Mouse (Mus musculus) thymus, postnatal 4 days (tissue): ENCODE data around the gene Gm20388.

Experiments
- DNase-seq: peaks from one replicate; pipeline ENCODE4 v3.0.0; 2021

The Gm20388 gene

GRCm38 (mm10) chr8:122658149-122658806 is 2747.6 kb downstream of the Gm20388 start:
- no peak for DNase-seq

GRCm38 (mm10) chr8:122658807-122659160 is 2748.1 kb downstream of the Gm20388 start:
- no peak for DNase-seq

GRCm38 (mm10) chr8:122660022-122660421 is 2749.4 kb downstream of the Gm20388 start:
- peak; percentile 60 for DNase-seq

- no peak for DNase-seq
Measured at GRCm38 (mm10) chr8:122661138-122661537, 2750.5 kb downstream of the Gm20388 start.

DNA sequence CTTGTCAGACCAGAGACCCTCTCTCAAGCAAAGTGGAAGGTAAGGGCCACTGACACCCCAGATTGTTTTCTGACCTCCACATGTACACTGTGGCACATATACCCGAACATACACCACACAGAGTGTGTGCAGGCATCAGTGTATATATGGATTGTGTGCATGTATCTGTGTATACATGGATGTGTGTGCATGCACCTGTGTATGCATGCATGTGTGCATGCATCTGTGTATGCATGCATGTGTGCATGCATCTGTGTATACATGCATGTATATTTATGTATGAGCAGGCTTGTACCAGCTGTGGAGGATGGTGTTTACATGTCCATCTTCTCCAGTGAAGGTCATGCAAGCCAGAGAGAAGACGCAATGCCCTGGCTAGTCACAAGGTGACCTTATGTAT is 2751.3 kb downstream of the Gm20388 start:
- no peak for DNase-seq

DNA sequence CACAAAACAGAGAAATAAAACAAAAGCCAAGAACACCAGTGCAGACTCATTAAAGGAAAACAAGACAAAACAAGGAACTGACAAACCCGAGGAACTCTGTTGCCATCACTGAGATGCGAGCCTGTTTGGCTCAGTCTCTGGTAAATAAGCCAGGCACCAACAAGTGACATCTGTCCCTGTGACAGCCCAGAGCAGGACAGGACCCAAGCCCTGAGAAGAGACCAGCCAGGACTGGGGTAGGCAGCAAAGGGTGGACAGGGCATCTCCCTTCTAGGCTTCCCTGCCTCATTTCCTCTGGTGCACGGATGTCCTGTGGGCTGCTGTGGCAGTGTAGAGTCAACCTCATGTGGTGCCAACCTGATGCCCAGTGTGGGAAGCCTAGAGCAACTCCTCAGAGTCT is 2752.5 kb downstream of the Gm20388 start:
- no peak for DNase-seq

DNA sequence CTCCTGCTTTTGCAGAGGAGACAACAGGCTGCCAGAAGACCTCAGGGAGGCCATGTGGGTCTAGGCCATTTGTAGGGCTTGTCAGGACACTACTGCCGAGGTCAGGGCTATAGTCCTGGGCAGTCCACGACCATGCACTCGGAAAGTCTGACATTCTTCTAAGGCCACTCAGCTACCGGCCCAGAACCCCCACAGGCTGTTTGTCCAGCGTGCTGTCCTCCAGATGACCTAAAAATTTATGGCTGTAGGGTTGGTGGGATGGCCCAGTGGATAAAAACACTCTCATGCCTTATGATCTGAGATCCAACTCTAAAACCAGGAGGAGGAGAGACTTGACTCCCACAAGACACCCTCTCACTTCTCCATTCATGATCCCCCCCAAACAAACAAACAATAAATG is 2753.0 kb downstream of the Gm20388 start:
- DNase-seq = no peak

GRCm38 (mm10) chr8:122665221-122665620 is 2754.6 kb downstream of the Gm20388 start:
- peak; percentile 27 for DNase-seq

DNA sequence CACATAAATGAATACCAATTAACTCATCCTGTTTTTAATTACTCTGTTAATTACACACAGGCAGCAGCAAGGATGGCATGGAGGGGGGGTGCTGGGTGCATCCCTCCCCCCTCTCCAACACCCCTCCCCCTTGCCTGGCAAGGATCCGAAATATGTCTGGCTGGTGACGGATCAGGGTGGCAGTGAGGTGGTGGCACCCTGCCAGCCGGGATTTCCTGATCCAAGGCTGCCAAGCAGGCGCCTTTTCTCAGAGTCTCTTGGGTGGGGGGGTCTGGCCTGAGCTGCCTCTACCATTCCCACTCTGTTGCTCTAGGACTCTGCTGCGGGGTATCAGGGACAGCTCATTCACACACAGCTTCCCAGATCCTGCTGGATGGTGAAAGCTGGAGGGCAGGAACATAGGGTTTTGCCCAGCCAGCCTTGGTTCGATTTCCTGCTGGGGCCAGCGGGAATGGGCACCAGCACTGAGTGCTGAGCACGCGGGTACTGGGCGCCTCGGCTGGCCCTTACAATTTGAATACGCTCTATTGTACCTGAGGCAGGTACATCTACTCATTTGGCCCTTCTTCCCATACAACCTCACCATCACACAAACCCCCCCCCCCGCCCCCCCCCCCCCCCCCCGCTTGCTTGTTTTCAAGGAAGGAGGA is 2755.2 kb downstream of the Gm20388 start:
- DNase-seq = peak; percentile 26

DNA sequence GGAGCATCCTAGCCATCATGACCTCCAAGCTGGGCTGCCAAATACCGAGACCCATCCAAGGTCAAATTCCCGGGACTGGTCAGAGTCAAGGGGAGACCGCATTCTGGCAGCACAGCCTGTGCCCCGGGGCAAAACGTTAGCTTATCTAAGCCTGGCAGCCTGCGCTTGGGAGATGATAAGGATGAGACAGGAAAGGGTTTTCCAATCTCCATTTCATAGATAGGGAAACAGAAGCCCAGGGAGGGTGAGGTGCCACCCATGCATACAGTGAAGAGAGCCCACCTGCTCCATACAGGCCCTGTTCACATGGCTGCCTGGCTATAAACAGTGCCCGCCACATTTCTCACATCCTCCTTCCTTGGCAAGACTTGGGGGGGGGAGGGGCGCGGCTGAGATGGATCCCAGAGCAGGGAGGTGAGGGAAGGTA is 2755.7 kb downstream of the Gm20388 start:
- no peak for DNase-seq

DNA sequence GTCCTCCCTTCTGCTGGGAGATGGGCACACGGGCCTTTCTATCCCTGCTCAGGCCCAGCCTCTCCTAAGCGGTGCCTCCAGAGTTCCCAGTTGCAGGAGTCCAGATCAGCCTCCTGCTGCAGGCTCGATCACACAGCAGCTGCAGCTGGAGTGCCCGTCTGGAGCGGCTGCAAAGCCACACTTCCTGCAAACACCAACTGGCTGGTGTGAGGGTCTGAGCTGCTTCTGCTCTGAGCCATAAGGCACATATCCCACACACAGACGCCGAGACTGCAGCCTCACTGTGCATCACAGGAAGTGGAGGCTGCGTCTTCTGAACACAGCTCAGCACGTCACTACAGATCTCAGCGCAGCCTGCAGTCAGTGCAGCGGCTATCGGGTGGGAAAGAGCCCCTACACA is 2756.2 kb downstream of the Gm20388 start:
- DNase-seq = peak; percentile 73

DNA sequence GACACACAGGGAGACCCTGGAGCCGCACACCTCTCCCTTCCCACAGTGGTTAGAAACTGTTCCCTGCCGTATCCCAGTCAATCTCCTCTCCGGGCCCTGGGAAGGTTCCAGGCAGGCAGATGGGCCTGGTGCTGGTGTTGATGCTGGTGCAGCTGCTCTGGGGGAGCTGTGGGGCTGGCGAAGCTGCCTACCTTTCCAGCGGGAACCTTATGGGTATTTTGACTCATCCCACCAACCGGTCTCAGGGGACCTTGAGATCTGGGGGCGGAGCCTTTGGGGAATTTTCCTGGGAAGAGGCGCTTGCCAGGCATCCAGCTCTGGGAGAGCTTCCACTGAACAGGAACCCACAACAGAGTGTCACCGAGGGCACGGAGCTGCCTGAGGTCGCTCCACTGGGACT is 2757.2 kb downstream of the Gm20388 start:
- DNase-seq = no peak

GRCm38 (mm10) chr8:122669370-122669769 is 2758.7 kb downstream of the Gm20388 start:
- DNase-seq = no peak

DNA sequence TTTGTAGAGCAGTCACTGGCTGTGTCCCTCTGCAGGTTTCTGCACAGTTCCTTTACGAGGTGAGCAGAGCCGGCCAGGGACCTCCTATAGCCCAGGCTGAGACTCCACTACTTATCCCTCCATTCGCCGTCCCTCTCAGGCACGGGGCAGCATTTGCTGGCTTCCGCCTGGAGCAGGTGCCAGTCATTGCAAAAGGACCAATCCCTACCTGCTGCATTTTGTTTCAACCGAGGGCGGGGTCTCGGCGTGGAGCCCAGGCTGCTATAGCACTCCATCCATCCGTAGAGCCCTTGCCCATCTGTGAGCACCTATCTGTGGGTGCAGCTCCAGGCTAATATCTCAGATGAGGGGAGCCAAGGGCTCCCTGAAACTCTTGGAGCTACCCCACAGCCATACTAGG is 2759.4 kb downstream of the Gm20388 start:
- DNase-seq = no peak

DNA sequence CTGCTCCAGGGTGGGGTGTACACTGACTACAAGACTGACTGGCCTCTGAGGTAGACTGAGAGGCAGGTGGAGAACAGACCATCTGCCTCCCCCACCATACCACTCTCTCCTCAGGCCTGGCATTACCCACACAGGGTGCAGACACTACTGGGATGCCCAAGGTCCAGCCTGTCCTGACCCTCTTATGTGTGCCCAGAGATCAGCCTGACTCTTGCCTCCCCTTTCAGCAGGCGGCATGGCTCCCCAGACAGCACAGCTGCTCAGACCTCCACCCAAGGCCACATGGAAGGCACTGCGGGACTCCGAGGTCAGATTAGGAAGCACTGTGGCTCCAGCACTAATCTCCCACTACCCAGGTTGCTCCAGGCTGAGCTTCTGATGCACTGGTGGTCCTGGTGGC is 2760.1 kb downstream of the Gm20388 start:
- DNase-seq = no peak

DNA sequence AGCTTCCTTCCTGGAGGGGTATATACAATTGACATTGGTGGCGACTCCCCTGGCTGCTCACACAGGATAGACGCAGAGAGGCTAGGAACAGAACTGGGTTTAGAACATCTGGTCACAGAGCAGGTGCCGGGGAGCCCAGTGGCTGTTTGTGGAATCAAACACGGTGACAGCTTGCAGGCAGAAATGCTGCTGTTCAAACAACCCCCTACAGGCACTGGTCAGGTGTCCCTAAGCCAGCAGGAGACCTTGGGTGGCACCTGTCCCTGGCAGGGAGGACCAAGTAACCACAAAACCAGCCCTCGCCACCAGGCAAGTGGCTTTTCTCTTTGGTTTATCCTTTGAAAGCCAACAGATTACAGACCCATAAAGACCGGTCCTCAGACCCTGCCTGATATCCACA is 2761.3 kb downstream of the Gm20388 start:
- no peak for DNase-seq

- DNase-seq = no peak
Measured at GRCm38 (mm10) chr8:122673989-122674388, 2763.3 kb downstream of the Gm20388 start.

- DNase-seq = no peak
Measured at GRCm38 (mm10) chr8:122674999-122675398, 2764.4 kb downstream of the Gm20388 start.

- no peak for DNase-seq
Measured at GRCm38 (mm10) chr8:122675596-122676420, 2765.2 kb downstream of the Gm20388 start.

- DNase-seq = peak; percentile 47
Measured at GRCm38 (mm10) chr8:122676621-122677480, 2766.2 kb downstream of the Gm20388 start.

GRCm38 (mm10) chr8:122677481-122678021 is 2766.9 kb downstream of the Gm20388 start:
- DNase-seq = peak; percentile 93

DNA sequence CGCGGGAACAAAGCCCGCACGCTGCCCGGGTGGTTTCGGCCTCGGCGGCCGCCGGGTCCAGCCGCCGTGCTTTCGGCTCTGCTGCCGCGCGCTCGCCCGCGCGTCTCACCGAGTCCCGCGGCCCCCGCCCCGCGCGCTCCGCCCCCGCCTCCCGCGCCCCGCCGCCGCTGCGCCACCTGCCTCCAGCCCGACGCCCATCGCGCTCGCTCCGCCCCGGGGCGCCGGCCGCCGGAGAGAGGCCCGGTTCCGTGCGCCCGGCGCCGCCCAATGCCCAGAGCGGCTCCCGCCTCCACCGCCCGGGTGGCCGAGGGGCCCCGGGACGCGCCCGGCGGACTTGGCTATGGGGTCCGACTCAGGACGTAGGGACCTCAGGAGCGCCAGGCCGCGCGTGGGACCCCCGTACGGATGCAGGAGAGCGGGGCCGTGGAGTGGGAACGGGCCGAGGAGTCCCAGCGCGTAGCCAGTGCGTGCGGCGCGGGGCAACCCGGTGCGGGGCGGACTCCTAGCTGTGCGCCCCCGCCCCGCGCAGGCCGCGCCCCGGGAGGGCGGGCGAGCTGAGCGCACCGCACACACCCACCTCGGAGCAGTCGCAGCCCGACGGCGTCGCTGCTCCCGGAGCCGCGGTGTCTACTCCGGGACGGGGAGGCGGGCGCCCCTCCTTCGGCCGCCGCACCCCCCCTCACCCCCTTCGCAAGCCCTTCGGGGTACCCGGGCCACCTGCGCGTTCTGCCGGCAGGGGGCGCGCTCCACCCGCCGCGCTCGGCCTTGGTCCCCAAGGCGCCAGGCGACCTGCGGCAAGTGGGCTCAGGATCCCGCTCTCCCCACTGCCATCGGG is 2767.6 kb downstream of the Gm20388 start:
- peak; percentile 96 for DNase-seq
